Mouse (Mus musculus) left cerebral cortex, postnatal 25 days (tissue): ENCODE measurements around the gene Hspa14. TPM values are rescaled to one million over a fixed set of nuclear protein-coding genes. Genes with fewer than 3 reads are reported as not detected.

Experiments
- DNase-seq, 2 experiments: peaks; one replicate each; pipeline ENCODE4 v3.0.0; 2022; ENCODE audit warnings: low spot score in 2 of 2, mixed read lengths in 1 of 2
- intact Hi-C: fragments of 180-260 bp; cut with DNase I; formaldehyde crosslinking; loops from one replicate; pipeline ENCODE4 v1.15.1; 2025
- total RNA-seq, 2 experiments: library from RNA; stranded (reverse); gene quantifications; 2 replicates each; pipeline ENCODE4 v1.2.3; 2021

Hspa14 gene
- total RNA-seq, 2 experiments from 2014 or later: 42.8 to 46.9 TPM

DNA sequence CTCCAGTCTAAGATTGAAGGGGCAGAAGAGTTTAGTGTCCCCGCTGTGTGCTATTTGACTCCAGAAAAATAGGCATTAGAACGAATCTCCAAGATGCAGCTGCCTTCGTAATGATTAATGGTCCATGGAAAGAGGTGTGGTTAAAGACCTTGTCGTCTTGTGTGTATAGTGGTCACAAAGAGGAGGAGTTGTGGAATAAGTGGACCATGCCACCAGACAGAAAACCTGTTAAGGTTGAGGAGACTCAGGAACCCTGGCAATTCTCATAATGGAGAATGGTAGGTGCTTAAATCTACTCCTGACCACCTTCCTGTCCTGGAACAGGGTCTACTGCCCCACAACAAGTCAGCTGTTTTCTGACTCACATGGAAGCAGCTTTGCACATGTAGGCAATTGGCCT, 66.6 kb downstream of the Hspa14 start:
- DNase-seq: no peak
- intact Hi-C loops: no loop called here

GRCm38 (mm10) chr2:3444206-3444605, 68.4 kb downstream of the Hspa14 start:
- DNase-seq: peak in 1 of 2 experiments; percentile 19
- intact Hi-C loops: no loop called here

Other genes with a start within 250 kb of the Hspa14 start
- 10 to 100 TPM; 90.4 to 95.3 TPM for gene Nmt2, start 228.6 kb downstream of the Hspa14 start, total RNA-seq
- 10 to 100 TPM; 10.3 to 11.0 TPM for gene Rpp38, start 180.2 kb downstream of the Hspa14 start, total RNA-seq
- gene Acbd7, start 176.6 kb downstream of the Hspa14 start, total RNA-seq: under 1 TPM in 1 of 2 experiments, not detected in 1; 0.94 TPM
- under 1 TPM in 1 of 2 experiments, not detected in 1; 0.18 TPM for gene Olah, start 115.6 kb downstream of the Hspa14 start, total RNA-seq
- gene Meig1, start 90.2 kb downstream of the Hspa14 start, total RNA-seq: 1 to 10 TPM; 3.3 to 4.6 TPM
- 10 to 100 TPM; 10.2 to 11.4 TPM for gene Dclre1c, start 88.7 kb downstream of the Hspa14 start, total RNA-seq
- gene Suv39h2, start 37.8 kb downstream of the Hspa14 start, total RNA-seq: 1 to 10 TPM; 3.5 to 4.4 TPM
- gene Gm45902, start within 50 bp of the Hspa14 start, total RNA-seq: 1 to 10 TPM; 4.0 to 5.4 TPM
- gene Cdnf, start 216 bp upstream of the Hspa14 start, total RNA-seq: 1 to 10 TPM in 1 of 2 experiments, under 1 TPM in 1; 0.85 to 1.1 TPM
- gene Fam107b, start 57.7 kb upstream of the Hspa14 start, total RNA-seq: 1 to 10 TPM; 8.6 to 9.6 TPM